Mouse (Mus musculus): Measurements from ENCODE around the gene Tbc1d13. TPM values are rescaled to one million over a fixed set of nuclear protein-coding genes. Genes with fewer than 3 reads are reported as not detected.

Tbc1d13 gene
- 10.6 TPM for polyA plus RNA-seq (2017; shearing (Covaris generic))

DNA sequence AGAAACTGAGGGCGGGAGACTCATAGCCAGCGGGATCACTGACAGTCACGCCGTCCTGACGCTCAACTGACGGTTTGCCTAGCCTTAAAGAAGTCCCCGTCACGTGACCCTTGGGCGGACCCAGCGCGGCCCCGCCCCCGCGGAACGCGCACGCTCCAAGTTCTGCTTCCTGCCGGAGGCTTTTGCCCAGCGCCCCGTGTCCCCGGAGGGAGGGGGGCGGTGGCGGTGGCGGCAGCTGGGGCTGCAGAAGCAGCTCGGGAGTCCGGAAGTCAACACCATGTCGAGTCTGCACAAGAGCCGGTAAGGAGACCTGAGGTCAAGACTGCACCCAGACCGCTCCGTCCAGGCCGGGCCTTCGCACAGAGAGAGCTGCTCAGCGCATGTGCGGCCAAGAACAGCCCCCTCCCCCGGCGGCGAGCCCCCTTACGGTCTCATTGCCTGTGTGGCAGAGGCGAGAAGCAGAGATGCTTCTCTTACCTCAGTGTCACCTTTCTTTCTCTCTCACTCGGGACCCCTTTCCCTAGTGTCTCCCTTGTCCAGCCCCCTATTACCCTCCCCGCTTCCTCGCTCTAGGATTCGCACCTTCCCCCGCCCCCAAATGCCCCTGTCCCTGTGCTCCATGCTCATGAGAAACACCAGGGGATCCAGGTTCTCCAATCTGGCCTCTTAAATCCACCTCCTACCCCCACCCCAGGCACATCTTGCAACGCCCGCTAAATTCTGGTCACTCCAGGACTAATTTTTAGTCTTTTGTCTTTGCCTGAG is at the start of gene Tbc1d13:
Gene Tbc1d13, plus strand, starts transcription at position 134 of the 765 bp plus-strand sequence.

DNA sequence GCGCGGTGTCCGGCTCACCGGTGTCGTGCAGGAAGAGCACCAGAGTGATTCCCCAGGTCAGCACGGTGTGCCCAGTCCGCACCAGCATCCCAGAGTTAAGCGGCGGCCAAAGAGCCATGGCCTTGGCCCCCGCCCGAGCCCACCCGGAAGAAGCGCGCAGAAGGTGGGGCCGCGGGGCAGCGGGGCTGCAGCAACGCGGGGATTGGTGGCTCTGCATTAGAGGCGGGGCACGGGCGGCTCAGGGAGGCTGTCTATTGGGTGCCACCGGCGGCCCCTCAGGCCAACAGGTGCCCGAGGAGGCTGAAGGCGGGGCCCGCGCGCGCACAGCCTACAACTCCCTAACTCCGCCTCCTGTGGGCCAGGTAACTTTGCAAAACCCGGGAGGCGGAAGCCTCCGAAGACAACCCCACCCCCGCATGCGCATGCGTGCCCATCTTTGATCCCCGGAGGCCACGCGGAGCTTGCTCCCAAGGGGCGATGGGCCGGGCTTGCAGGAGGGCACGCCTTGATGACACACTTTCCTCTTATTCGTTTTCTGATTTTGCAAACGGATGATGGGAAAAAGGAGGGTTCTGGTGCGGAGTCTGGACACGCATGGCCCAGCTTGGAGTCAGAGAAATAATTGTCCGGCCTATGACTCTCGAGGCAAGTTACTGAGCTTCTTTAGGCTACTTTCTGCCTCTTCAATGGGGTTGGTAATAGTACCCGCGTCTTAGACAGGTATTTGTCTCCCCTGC is 39.9 kb upstream of the Tbc1d13 start, which contains the start of gene Zdhhc12:
Gene Zdhhc12, minus strand, starts transcription at position 178 of the 737 bp plus-strand sequence.

DNA sequence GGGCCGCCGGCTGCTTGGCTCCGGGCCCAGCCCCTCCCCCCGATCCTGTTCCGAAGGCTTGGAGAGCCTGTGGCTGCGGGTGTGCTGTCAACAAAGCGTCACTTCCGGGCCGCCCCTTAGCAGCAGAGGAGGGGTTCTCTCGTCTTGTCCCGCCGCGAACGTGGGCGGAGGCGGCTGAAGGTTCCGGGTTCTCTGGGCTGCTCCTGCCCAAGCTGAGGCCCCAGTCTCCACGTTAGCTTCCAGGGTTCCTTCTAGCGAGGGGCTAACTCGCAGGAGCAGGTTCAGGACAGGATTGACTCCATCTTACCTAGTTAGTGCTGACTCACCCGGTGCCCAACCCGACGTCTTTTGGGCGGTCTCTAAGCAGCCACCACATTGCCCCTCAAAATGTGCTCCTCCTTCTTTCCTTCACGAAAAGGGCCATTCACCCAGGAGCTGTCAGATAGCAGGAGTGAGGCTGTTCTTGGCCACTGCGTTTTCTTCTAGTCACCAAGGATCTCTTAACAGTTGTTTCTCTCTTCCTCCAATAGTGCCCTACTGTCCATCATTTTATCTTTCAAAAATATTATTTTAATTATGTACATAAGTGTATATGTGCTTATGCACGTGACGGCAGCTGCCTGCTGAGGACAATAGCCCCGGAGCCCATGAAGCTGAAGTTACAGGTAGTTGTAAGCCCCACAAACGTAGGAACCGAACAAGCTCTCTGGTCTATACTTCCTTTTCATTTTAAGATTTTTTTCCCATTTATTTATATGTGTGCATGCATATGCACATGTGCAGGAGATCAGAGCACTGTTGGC is 8.9 kb upstream of the Tbc1d13 start, which contains the start of gene Zer1:
Gene Zer1, minus strand, starts transcription at position 114 of the 803 bp plus-strand sequence.

DNA sequence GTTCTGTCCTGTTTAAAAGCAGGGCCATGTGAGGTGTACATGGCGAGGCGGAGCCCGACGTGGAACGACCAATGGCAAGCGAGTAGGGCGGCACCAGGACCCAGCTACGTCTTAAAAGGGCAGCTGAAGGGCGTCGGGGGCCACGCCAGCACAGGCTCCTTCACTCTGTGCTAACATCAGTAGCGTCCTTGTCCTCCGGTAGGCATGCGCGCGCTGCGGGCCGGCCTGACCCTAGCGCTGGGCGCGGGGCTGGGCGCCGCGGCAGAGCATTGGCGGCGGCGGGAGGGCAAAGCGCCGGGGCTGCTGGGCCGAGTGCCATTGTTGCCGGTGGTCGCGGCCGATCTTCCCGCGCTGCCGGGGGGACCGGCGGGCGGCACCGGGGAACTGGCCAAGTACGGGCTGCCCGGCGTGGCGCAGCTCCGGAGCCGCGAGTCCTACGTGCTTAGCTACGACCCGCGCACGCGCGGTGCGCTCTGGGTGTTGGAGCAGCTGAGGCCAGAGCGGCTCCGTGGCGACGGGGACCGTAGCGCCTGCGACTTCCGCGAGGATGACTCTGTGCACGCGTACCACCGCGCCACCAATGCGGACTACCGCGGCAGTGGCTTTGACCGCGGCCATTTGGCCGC is 37.9 kb downstream of the Tbc1d13 start, which contains the start of gene Endog:
Gene Endog, plus strand, starts transcription at position 123 of the 626 bp plus-strand sequence.

DNA sequence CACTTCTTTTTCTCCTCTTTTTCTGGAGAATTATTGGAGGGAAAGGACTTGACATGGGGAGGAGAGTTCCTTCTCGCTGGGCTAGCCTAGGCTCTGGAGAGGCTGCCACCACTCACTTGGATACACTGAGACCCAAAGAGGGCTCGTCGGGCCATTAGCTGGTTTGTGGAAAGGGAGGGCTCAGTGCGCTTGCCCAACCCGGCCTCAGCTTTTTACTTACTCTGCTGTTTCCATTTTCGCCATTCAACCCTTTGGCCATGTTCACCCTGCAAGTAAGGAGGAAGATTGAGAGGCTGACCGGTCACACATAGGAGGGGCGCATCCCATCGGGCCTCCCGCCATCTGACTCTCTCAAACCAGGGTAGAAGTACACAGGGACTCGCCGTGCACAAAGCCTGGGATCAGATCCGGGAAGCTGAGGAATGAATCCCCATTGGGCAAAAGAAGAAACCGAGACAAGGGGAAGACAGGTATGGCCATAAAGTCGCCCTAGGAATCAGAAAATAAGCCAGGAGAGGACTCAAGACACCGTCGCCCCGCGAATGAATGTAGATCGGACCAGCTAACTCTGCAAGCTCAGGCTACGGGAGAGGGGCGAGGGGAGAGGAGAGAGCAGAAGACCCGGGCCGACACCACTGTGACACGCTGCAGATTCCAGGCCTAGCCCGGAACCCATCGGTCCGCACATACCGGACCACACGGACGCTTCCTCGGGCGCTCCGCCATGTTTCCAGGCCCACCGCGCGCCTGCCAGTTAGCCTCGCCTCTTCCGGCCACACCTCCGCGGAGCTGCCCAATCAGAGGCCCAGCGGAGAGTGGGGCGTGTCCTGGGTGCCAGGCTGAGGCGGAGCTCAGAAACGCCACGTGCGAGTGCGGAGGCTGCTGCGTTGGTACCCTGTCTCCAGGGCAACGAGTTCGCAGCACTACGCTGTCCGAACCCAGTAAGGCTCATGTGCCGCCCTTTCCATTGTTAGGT is 44.4 kb downstream of the Tbc1d13 start, which contains the start of gene Spout1:
Gene Spout1, minus strand, starts transcription at position 760 of the 976 bp plus-strand sequence.

Other genes starting within 250 kb of the Tbc1d13 start
- gene Odf2, start 244.5 kb upstream of the Tbc1d13 start, polyA plus RNA-seq (2017; shearing (Covaris generic)) = 84.6 TPM
- 79.3 TPM for gene Gle1, start 198.3 kb upstream of the Tbc1d13 start, polyA plus RNA-seq (2017; shearing (Covaris generic))
- 126 TPM for gene Sptan1, start 168.2 kb upstream of the Tbc1d13 start, polyA plus RNA-seq (2017; shearing (Covaris generic))
- gene Wdr34, start 84.9 kb upstream of the Tbc1d13 start, polyA plus RNA-seq (2017; shearing (Covaris generic)) = 1.1 TPM
- 121 TPM for gene Set, start 76.4 kb upstream of the Tbc1d13 start, polyA plus RNA-seq (2017; shearing (Covaris generic))
- 1.0 TPM for gene Pkn3, start 56.1 kb upstream of the Tbc1d13 start, polyA plus RNA-seq (2017; shearing (Covaris generic))
- 30.9 TPM for gene Zdhhc12, start 40.1 kb upstream of the Tbc1d13 start, polyA plus RNA-seq (2017; shearing (Covaris generic))
- gene Zer1, start 9.2 kb upstream of the Tbc1d13 start, polyA plus RNA-seq (2017; shearing (Covaris generic)) = 26.8 TPM
- 1.6 TPM for gene Endog, start 37.7 kb downstream of the Tbc1d13 start, polyA plus RNA-seq (2017; shearing (Covaris generic))
- gene Spout1, start 44.7 kb downstream of the Tbc1d13 start, polyA plus RNA-seq (2017; shearing (Covaris generic)) = 50.1 TPM
- gene Kyat1, start 72.1 kb downstream of the Tbc1d13 start, polyA plus RNA-seq (2017; shearing (Covaris generic)) = 14.6 TPM
- gene Lrrc8a, start 104.0 kb downstream of the Tbc1d13 start, polyA plus RNA-seq (2017; shearing (Covaris generic)) = 8.7 TPM
- 0.52 TPM for gene Gm28035, start 106.8 kb downstream of the Tbc1d13 start, polyA plus RNA-seq (2017; shearing (Covaris generic))
- 5.2 TPM for gene Phyhd1, start 132.5 kb downstream of the Tbc1d13 start, polyA plus RNA-seq (2017; shearing (Covaris generic))
- gene Gm28038, start 147.3 kb downstream of the Tbc1d13 start, polyA plus RNA-seq (2017; shearing (Covaris generic)) = not detected
- 22.4 TPM for gene Dolk, start 152.6 kb downstream of the Tbc1d13 start, polyA plus RNA-seq (2017; shearing (Covaris generic))
- gene Nup188, start 152.7 kb downstream of the Tbc1d13 start, polyA plus RNA-seq (2017; shearing (Covaris generic)) = 32.5 TPM
- gene Sh3glb2, start 225.6 kb downstream of the Tbc1d13 start, polyA plus RNA-seq (2017; shearing (Covaris generic)) = 125 TPM
- 16.6 TPM for gene Miga2, start 230.5 kb downstream of the Tbc1d13 start, polyA plus RNA-seq (2017; shearing (Covaris generic))

All from CD4-positive, CD25-positive, alpha-beta regulatory T cell, adult 9 weeks (primary cell).